Mouse (Mus musculus) urinary bladder, postnatal 14 days (tissue): ENCODE data around the gene Gpx3.
A peak's percentile ranks its signal among the peaks of the same experiment; 100 is the strongest.
"Not testable (repeated sequence)": the region's sequence is repeated elsewhere in the genome, so short reads cannot be mapped to it uniquely, and the experiment has no call there.

Experiments
- DNase-seq: peaks from one replicate; pipeline ENCODE4 v3.0.0; 2021; ENCODE audit warnings: low spot score

Gene Gpx3

DNA sequence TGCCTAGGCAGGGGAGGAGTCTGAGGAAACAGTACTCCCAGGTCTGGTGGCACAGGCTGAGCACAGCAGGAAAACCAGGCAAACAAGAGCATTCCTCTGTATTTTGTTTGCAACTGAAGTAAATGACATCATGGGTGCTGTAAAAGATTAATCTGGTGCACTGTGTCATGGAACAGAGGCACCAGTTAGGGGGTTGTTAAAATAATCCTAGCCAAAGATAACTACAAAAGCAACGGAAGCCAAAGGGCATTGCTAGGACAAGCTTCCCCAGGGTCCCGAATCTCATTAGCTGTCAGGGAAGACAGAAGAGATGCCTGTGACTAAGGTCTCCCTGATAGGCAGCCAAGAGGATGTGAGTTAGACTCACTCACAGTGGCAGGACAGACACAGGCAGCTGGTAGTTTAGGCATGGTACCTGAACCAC lies 21.2 kb upstream of the Gpx3 start:
- no peak for DNase-seq

- peak; percentile 44 for DNase-seq
These were observed 19.6 kb upstream of the Gpx3 start for GRCm38 (mm10) chr11:54882671-54883070.

DNA sequence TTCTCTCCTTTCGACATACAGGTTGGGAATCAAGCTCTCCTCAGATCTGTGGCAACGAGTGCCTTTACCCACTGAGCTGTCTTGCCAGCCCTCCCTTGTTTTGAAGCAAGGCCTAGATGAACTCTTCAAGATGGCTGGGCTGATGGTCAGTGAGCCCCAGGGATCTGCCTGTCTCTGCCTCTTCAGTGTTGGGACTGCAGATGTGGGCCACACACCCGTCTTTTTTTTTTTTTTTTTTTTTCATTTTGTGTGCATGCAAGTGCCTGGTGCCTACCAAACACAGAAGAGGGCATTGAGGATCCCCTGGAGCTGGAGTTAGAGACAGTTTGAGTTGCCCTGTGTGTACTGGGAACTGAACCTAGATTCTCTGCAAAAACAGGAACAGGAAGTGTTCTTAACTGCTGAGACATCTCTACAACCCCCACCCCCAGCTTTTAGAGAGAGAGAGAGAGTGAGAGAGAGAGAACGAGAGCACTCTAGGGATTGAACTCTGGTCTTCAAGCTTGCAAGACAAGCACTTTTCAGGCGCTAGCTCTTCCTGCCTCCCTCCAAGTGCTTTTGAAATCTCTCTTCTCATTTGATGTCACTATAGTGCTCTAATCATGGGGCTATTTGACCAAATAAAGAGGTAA lies 17.9 kb upstream of the Gpx3 start:
- DNase-seq, result no peak

- DNase-seq, result peak; percentile 59
These were observed 17.3 kb upstream of the Gpx3 start for GRCm38 (mm10) chr11:54884937-54885336.

- no peak for DNase-seq
These were observed 16.8 kb upstream of the Gpx3 start for GRCm38 (mm10) chr11:54885406-54885805.

- no peak for DNase-seq
These were observed 14.3 kb upstream of the Gpx3 start for GRCm38 (mm10) chr11:54887927-54888326.

GRCm38 (mm10) chr11:54891341-54891740 lies 10.9 kb upstream of the Gpx3 start:
- DNase-seq, result no peak

- no peak for DNase-seq
These were observed 10.2 kb upstream of the Gpx3 start for GRCm38 (mm10) chr11:54892091-54892490.

DNA sequence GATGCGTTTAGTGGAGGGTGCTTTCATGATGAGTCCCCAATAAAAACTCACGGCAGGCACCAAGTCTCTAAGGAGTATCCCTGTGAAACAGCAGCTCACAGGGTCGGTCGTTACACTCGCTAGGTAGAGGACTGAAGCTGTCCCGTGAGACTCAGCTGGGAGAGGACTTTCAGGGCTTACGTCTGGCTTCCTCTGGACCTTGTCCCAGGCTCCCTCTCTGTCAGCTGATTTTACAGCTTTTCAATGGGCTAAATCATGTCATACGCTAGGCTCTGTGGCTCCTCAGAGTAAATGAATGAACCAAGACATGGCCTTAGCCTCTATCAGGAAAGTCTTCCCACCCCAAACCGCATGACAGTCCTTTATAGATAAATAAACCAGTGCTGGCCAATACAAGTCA lies 7.7 kb upstream of the Gpx3 start:
- DNase-seq, result no peak

DNA sequence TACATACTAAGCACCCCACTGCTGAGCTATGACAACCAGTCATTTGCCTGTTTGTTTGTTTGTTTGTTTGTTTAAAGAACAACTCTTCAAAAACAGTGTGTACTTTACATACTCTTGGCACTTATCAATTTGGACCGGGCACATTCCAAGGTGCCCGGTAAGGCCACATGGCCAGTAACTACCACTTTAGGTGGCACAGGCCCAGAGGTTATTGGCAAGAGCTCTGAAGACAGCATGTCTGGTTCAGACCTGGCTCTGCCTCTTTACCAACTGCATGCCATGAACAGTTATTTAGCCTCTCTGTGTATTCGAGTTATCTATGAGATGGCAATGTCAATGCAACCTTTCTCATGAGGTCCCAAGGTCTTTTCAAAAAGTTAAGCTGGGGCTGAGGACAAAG lies 5.6 kb upstream of the Gpx3 start:
- DNase-seq, result not testable (repeated sequence)

- no peak for DNase-seq
These were observed 4.8 kb upstream of the Gpx3 start for GRCm38 (mm10) chr11:54897470-54897869.

- no peak for DNase-seq
These were observed 2.6 kb upstream of the Gpx3 start for GRCm38 (mm10) chr11:54899657-54900056.

GRCm38 (mm10) chr11:54903339-54903738 lies 1.1 kb downstream of the Gpx3 start:
- no peak for DNase-seq

GRCm38 (mm10) chr11:54903940-54904706 lies 1.9 kb downstream of the Gpx3 start:
- no peak for DNase-seq

DNA sequence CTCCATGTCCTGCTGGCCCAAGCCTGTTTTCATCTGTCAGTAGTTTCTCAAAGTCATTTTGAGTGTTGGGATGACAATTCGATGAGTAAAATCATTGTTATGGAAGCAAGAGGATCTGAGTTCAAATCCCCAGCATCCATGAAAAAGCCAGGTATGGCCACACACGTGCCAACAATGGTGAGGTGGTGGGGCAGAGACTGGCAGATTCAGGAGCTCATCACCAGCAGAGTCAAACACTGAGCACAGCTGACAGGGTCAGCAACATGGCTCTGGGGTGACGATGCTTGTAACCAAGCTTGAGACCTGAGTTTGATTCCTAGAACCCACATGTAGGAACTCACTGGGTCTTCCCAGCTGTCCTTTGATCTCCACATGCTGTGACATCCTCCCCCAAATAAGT lies 2.8 kb downstream of the Gpx3 start:
- DNase-seq, result no peak

- DNase-seq, result no peak
These were observed 3.7 kb downstream of the Gpx3 start for GRCm38 (mm10) chr11:54905931-54906330.

- no peak for DNase-seq
These were observed 4.2 kb downstream of the Gpx3 start for GRCm38 (mm10) chr11:54906466-54906865.

- no peak for DNase-seq
These were observed 5.0 kb downstream of the Gpx3 start for GRCm38 (mm10) chr11:54907259-54907658.

DNA sequence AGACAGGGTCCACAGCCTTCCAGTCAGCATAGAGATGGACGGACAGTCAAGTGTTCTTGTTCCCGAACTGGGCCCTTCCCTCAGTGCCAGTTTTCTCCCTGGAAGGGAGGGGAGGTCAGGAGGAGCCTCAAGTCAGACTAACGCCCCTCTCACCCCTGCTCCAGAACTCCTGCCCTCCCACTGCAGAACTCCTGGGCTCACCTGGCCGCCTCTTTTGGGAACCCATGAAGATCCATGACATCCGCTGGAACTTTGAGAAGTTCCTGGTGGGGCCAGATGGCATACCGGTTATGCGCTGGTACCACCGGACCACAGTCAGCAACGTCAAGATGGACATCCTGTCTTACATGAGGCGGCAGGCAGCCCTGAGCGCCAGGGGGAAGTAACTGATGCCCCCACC lies 7.0 kb downstream of the Gpx3 start:
- DNase-seq, result no peak

GRCm38 (mm10) chr11:54910081-54910665 lies 7.9 kb downstream of the Gpx3 start:
- DNase-seq, result no peak

DNA sequence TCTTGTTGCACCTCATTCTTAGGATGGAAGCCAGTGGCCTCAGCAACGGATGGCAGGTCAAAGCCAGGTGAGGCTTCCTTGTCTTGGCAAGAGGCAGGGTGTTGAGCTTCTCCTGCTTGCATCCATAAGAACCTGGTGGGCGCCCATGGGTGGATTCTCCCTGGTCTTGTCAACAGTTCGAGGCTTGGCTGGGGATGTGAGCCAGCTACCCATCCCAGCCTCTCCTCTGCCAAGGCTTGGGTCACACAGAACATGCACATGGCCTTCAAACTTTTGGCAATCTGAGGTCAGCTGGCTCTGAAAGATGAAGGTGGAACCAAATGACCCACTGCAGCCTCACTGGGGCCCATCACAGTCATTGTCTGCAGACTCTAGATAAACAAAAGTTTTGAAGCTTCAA lies 8.9 kb downstream of the Gpx3 start:
- no peak for DNase-seq

GRCm38 (mm10) chr11:54911671-54912502 lies 9.6 kb downstream of the Gpx3 start:
- no peak for DNase-seq
